Mouse (Mus musculus): ENCODE data around the gene Gm20388. TPM values are rescaled to one million over a fixed set of nuclear protein-coding genes. Genes with fewer than 3 reads are reported as not detected.
A peak's percentile ranks its signal among the peaks of the same experiment; 100 is the strongest.

Gene Gm20388
- total and polyA plus RNA-seq, 2 experiments from 2014 or later: 51.3 TPM; not detected in 1

DNA sequence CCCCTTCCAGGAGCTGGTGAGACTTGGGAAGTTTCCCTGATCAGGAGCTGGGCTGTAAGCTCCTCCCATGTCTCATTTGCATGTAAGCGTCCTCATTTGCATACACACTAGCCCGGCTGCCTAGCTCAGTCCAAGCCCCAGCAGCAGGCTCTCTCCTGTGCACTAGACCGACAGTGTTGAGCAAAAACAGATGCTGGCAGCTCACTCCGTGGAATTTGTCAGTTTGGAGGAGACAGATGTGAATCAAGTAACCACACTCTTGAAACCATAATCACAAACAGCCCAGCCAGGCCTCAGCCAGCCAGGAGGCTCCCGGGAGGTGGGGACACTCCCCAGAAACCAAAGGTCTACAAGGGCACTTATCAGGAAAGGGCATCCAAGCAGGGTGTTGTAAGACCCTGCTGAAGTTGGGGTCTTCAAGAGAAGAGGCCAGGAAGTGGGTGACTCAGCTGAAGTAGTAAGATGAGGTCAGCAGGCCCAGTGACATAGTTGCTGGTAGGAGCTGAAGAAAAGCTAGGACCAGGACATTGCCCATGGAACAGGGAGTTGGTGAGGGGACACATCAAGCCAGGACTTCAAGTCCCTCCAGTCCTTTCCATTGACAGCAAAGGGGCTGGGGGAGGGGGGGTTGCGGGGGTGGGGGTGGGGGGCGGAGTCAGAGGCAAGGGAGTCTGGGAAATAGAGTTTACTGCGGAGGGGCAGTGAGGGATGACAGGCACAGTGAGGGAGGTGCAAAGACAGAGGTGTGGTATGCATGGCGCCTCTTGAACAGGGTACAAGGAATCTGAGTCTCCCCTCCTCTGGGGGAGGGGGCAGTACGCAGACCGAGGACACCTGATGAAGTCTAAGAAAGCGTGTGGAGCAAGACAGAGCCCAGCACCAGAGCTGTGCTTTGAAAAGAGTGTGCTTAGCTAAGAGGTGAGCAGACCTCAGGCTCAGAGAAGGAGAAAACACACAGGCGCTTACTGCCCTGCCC is 306.5 kb downstream of the Gm20388 start:
- H3K4me3 ChIP-seq (ENCODE audit: low read depth, low read length): no peak overlapping the region
- no peak for TF ChIP-seq CTCF (IDR thresholded peaks at IDR 0.05; ENCODE audit: low read depth)
- H3K27me3 ChIP-seq (ENCODE audit: insufficient read depth, low read length): no peaks in the 10 kb centered on the region
- H3K9me3 ChIP-seq (ENCODE audit: low read length): no peaks in the 10 kb centered on the region
- WGBS: 25% methylated on average over 13 of the region's 13 CpGs
- 0 out of 2 replicates have a peak, but pooled peaks cover 5% of the 10 kb centered on the region for H3K4me1 ChIP-seq (ENCODE audit: insufficient read depth)
- H3K9ac ChIP-seq: no peak overlapping the region
- no peaks in the 10 kb centered on the region for H3K36me3 ChIP-seq (ENCODE audit: insufficient read depth)
- DNase-seq (peak; percentile 59), ATAC-seq (peak; percentile 81)
- H3K27ac ChIP-seq (ENCODE audit: low read depth, low read length): no peak overlapping the region
- H3K4me2 ChIP-seq (ENCODE audit: low read depth): no peak overlapping the region

DNA sequence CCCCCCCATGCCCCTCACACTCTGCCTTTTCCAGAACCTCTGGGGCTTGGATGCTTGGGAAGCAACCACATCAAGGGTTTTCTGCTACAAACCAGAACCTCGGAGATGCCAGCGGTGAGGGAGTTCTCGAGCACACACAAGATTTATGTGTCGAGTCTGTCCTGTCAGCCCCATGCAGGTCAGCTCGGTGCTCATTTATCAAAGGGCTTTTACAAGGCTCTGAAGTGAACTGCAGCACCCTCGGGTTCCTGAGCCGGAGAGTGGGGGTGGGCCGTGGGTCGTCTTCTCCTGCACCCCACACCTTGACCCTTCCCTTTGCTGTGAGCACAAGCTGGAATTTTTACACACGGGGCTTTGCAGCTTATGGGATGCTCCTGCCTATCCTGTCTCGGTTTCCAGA is 311.9 kb downstream of the Gm20388 start:
- Histone ChIP-seq H3K36me3 (ENCODE audit: insufficient read depth) (no peaks in the 10 kb centered on the region), H3K4me2 (ENCODE audit: low read depth) (no peak overlapping the region), H3K9ac (no peak overlapping the region), H3K9me3 (ENCODE audit: low read length) (no peaks in the 10 kb centered on the region), H3K27ac (ENCODE audit: low read depth, low read length) (no peak overlapping the region), H3K4me3 (ENCODE audit: low read depth, low read length) (no peak overlapping the region), H3K27me3 (ENCODE audit: insufficient read depth, low read length) (no peaks in the 10 kb centered on the region), H3K4me1 (ENCODE audit: insufficient read depth) (no peaks in the 10 kb centered on the region)
- 71% methylated on average over 11 of the region's 11 CpGs for WGBS
- DNase-seq (no peak), ATAC-seq (no peak)
- TF ChIP-seq CTCF (IDR thresholded peaks at IDR 0.05; ENCODE audit: low read depth): no peak

DNA sequence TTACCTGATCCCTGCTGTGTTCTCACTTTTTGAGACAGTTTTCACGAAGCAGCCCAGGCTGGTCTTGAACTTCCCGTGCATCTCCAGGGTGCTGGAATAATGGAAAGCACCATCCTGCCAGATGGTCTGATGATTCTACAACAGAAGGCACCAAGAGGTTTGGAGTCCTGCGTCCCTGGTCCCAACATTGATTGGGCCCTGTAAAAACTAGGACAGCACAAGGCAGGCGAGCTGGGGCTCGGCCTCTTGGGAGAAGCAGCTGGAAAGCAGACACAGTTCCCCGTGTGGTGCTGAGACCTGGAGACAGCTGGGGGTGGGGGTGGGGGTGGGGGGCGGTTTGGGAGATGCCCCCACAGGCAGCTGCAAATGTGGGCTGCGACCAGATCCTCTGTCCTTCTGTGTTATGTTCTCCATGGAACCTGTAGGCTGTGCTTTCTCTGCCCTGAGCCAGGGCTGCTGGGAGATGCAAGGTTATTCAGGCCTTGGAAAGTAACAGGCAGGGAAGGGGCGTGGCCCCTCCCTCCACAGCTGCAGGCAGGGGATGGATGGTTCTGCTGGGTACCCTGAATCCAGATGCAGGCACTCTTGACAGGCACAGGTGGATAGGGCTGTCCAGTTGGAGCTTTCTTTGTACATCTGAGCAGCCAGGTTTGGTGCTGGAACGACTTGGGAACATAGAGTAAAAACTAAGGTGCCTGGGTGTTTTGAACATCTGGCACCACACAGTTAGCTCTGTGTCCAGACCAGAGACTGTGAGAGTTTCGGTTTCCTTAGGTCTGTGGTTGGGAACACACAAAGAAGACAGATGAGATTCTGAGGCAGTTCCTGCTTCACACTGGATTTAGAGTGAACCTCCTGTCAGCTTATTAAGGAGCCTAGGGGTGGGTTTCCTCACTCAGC is 314.1 kb downstream of the Gm20388 start:
- H3K27ac ChIP-seq (ENCODE audit: low read depth, low read length): no peak overlapping the region
- no peaks in the 10 kb centered on the region for H3K36me3 ChIP-seq (ENCODE audit: insufficient read depth)
- H3K9ac ChIP-seq: no peak overlapping the region
- 45% methylated on average over 11 of the region's 11 CpGs for WGBS
- no peak overlapping the region for H3K4me2 ChIP-seq (ENCODE audit: low read depth)
- TF ChIP-seq CTCF (IDR thresholded peaks at IDR 0.05; ENCODE audit: low read depth): no peak
- H3K4me3 ChIP-seq (ENCODE audit: low read depth, low read length): no peak overlapping the region
- no peaks in the 10 kb centered on the region for H3K9me3 ChIP-seq (ENCODE audit: low read length)
- DNase-seq: no peak
- H3K4me1 ChIP-seq (ENCODE audit: insufficient read depth): peaks cover 4% of the 10 kb centered on the region; the same call in 1 of the 2 replicates
- no peak for ATAC-seq
- no peaks in the 10 kb centered on the region for H3K27me3 ChIP-seq (ENCODE audit: insufficient read depth, low read length)

DNA sequence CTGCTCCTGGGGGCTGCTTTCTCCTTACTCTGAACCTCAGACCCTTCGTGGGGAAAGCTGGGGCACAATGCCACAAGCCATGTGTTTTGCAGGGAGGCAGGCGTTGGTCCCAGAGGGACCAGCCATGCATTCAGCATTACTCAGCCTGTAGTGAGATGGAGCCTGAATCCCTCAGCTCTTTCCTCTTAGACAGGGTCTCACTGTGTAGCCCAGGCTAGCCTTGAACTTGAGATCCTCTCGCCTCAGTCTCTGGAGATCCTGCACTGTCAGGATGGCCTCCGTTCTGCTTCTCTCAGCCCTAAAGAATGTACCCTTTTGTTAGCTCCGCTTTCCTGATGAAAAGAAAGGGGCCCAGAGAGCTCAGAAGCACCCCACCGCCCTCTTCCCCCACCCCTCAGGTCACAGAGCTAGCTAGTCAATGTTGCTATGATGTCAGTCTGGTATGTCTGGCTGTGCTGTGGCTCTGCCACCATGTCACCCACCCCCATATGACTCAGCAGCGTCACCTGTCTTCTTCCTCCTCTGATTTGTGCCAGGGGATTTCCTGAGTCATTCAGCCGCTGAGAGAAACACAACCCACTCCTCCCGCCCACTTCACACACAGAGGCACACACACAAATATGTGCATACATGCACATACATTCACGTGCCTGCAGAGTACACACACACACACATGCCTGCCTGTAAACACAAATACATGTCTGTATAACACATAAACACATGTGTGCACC is 314.9 kb downstream of the Gm20388 start:
- H3K27ac ChIP-seq (ENCODE audit: low read depth, low read length): no peak overlapping the region
- ATAC-seq (no peak), DNase-seq (no peak)
- no peak overlapping the region for H3K4me3 ChIP-seq (ENCODE audit: low read depth, low read length)
- WGBS: 25% methylated on average over 10 of the region's 10 CpGs
- no peaks in the 10 kb centered on the region for H3K9me3 ChIP-seq (ENCODE audit: low read length)
- H3K4me2 ChIP-seq (ENCODE audit: low read depth): no peak overlapping the region
- no peak overlapping the region for H3K9ac ChIP-seq
- no peak for TF ChIP-seq CTCF (IDR thresholded peaks at IDR 0.05; ENCODE audit: low read depth)
- no peaks in the 10 kb centered on the region for H3K27me3 ChIP-seq (ENCODE audit: insufficient read depth, low read length)
- H3K36me3 ChIP-seq (ENCODE audit: insufficient read depth): no peaks in the 10 kb centered on the region
- peaks cover 5% of the 10 kb centered on the region; the same call in 1 of the 2 replicates for H3K4me1 ChIP-seq (ENCODE audit: insufficient read depth)

DNA sequence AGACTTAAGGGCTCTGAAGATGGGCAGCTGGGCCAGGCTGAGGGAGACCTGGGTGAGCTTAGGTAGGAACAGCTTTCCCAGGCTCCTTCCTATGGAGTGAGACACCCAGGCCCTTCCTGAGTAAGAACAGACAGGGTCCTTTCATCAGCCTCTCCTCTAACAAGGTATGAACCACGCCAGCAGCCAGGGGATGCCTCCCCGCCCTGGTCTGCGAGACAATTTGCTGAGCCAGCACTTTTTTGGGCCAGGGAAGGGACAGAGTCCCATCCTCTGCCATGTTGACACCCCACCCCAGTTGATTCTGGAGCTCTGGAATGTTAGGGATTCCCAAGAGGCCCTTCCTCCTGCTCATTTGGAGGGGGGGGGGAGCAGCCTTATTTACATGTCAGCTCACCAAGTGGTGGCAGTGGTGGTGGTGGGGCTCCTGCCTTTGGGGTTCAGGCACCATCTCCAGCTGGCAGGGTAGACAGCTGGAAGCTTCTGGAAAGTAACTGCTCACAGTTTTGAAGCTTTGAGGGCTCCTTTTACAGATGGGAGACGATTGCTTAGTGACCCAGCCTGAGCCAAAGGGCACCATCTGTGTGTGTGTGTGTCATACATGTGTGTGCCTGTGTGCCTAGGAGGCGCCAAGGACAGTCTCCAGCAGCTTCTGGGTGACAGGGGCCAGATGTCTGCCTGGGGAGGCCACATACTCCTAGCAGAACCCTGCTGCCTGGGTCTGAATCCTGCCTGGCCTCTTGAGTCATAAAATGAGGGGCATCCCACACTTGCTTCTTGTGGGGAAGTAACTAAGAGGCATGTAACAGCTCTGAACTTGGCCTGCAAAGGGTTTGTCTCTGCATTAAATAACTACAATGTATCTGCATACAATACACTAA is 316.3 kb downstream of the Gm20388 start:
- H3K36me3 ChIP-seq (ENCODE audit: insufficient read depth): no peaks in the 10 kb centered on the region
- TF ChIP-seq CTCF (IDR thresholded peaks at IDR 0.05; ENCODE audit: low read depth): no peak
- no peaks in the 10 kb centered on the region; the same call in 1 of the 2 replicates for H3K27me3 ChIP-seq (ENCODE audit: insufficient read depth, low read length)
- H3K4me1 ChIP-seq (ENCODE audit: insufficient read depth): peaks cover 5% of the 10 kb centered on the region; the same call in 1 of the 2 replicates
- DNase-seq: no peak
- no peak overlapping the region for H3K4me3 ChIP-seq (ENCODE audit: low read depth, low read length)
- no peak for ATAC-seq
- no peaks in the 10 kb centered on the region for H3K9me3 ChIP-seq (ENCODE audit: low read length)
- no peak overlapping the region for H3K27ac ChIP-seq (ENCODE audit: low read depth, low read length)
- WGBS: 69% methylated on average over 5 of the region's 5 CpGs
- no peak overlapping the region for H3K4me2 ChIP-seq (ENCODE audit: low read depth)
- H3K9ac ChIP-seq: no peak overlapping the region

DNA sequence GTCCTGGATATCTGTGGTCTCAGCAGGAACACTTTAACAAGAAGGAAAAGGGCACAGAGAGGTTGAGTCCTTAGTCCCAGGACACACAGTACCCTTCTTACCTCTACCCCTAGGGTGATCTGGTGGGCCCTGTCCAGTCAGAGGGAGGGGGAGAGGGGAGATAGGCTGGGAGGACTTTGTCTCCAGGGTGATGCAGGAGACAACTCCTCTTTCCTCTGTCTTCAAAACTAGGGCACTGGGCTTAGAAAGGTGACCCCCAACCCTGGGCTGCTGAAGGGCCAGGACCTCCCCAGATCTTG is 316.9 kb downstream of the Gm20388 start:
- no peak for TF ChIP-seq CTCF (IDR thresholded peaks at IDR 0.05; ENCODE audit: low read depth)
- no peak for ATAC-seq
- Histone ChIP-seq H3K4me1 (ENCODE audit: insufficient read depth) (peaks cover 8% of the 10 kb centered on the region; the same call in 1 of the 2 replicates), H3K9ac (no peak overlapping the region), H3K4me2 (ENCODE audit: low read depth) (peak overlapping the region; percentile 82; the same call in 1 of the 2 replicates), H3K4me3 (ENCODE audit: low read depth, low read length) (peak overlapping the region; percentile 62; the same call in 1 of the 2 replicates), H3K9me3 (ENCODE audit: low read length) (no peaks in the 10 kb centered on the region), H3K36me3 (ENCODE audit: insufficient read depth) (no peaks in the 10 kb centered on the region), H3K27me3 (ENCODE audit: insufficient read depth, low read length) (no peaks in the 10 kb centered on the region; the same call in 1 of the 2 replicates), H3K27ac (ENCODE audit: low read depth, low read length) (no peak overlapping the region)
- no peak for DNase-seq

Data from forebrain, postnatal 0 days (tissue).